Mouse (Mus musculus): ENCODE measurements at regions not wholly inside any gene's neighbourhood (a gene's known extent, or its start where the extent isn't known, plus 50 kb on each side); places are given as distances from the start of the nearest gene placed in this dataset.
"Not testable (repeated sequence)": the region's sequence is repeated elsewhere in the genome, so short reads cannot be mapped to it uniquely, and the experiment has no call there.

- DNase-seq (ENCODE audit: low read depth, low spot score): no peak
Observed at GRCm38 (mm10) chr2:147989616-147990015, 57.2 kb downstream of the Foxa2 start.

- DNase-seq (ENCODE audit: low read depth, low spot score): no peak
Observed at GRCm38 (mm10) chr2:147988586-147988985, 58.2 kb downstream of the Foxa2 start.

GRCm38 (mm10) chr2:147985261-147985575, 61.6 kb downstream of the Foxa2 start:
- DNase-seq (ENCODE audit: low read depth, low spot score): no peak

GRCm38 (mm10) chr2:147984547-147985260, 62.1 kb downstream of the Foxa2 start:
- DNase-seq (ENCODE audit: low read depth, low spot score): no peak

- DNase-seq (ENCODE audit: low read depth, low spot score): no peak
Observed at GRCm38 (mm10) chr2:147980929-147981479, 65.8 kb downstream of the Foxa2 start.

GRCm38 (mm10) chr2:147980408-147980807, 66.4 kb downstream of the Foxa2 start:
- no peak for DNase-seq (ENCODE audit: low read depth, low spot score)

GRCm38 (mm10) chr2:147979660-147980364, 67.0 kb downstream of the Foxa2 start:
- no peak for DNase-seq (ENCODE audit: low read depth, low spot score)

- DNase-seq (ENCODE audit: low read depth, low spot score): no peak
Observed at GRCm38 (mm10) chr2:147979001-147979400, 67.8 kb downstream of the Foxa2 start.

- no peak for DNase-seq (ENCODE audit: low read depth, low spot score)
Observed at GRCm38 (mm10) chr2:147974776-147975175, 72.0 kb downstream of the Foxa2 start.

GRCm38 (mm10) chr2:147968671-147969070, 78.1 kb downstream of the Foxa2 start:
- no peak for DNase-seq (ENCODE audit: low read depth, low spot score)

- DNase-seq (ENCODE audit: low read depth, low spot score): no peak
Observed at GRCm38 (mm10) chr2:147967829-147968529, 78.8 kb downstream of the Foxa2 start.

- not testable (repeated sequence) for DNase-seq (ENCODE audit: low read depth, low spot score)
Observed at GRCm38 (mm10) chr2:147963284-147963683, 83.5 kb downstream of the Foxa2 start.

- DNase-seq (ENCODE audit: low read depth, low spot score): no peak
Observed at GRCm38 (mm10) chr2:147961633-147962032, 85.1 kb downstream of the Foxa2 start.

GRCm38 (mm10) chr2:147954183-147954582, 92.6 kb downstream of the Foxa2 start:
- no peak for DNase-seq (ENCODE audit: low read depth, low spot score)

- no peak for DNase-seq (ENCODE audit: low read depth, low spot score)
Observed at GRCm38 (mm10) chr2:147951233-147951632, 95.5 kb downstream of the Foxa2 start.

GRCm38 (mm10) chr2:147944171-147945040, 102.4 kb downstream of the Foxa2 start:
- DNase-seq (ENCODE audit: low read depth, low spot score): no peak

- DNase-seq (ENCODE audit: low read depth, low spot score): no peak
Observed at GRCm38 (mm10) chr2:147942591-147942990, 104.2 kb downstream of the Foxa2 start.

- no peak for DNase-seq (ENCODE audit: low read depth, low spot score)
Observed at GRCm38 (mm10) chr2:147941319-147941718, 105.5 kb downstream of the Foxa2 start.

- no peak for DNase-seq (ENCODE audit: low read depth, low spot score)
Observed at GRCm38 (mm10) chr2:147932494-147932893, 114.3 kb downstream of the Foxa2 start.

GRCm38 (mm10) chr2:147929031-147929711, 117.6 kb downstream of the Foxa2 start:
- DNase-seq (ENCODE audit: low read depth, low spot score): no peak
